Mouse (Mus musculus) MEL (cell line): ENCODE measurements around the gene Sergef. TPM values are rescaled to one million over a fixed set of nuclear protein-coding genes. Genes with fewer than 3 reads are reported as not detected.

Experiments
- DNase-seq: peaks from one replicate; pipeline ENCODE4 v3.0.0; 2011; ENCODE audit warnings: low read depth, low spot score
- H3K27ac ChIP-seq: 2 replicates; pipeline ENCODE4 v1.5.1; 2012; ENCODE audit warnings: low read depth, mild to moderate bottlenecking, control low read depth, low read length, moderate library complexity; ENCODE audit not compliant: control insufficient read depth
- H3K27me3 ChIP-seq, 2 experiments: fragments of 150-350 bp in 1 of 2; sonication (generic) in 1 of 2; 2 replicates each; pipeline ENCODE4 v1.6.1; 2012; ENCODE audit warnings: low read length in 2 of 2, mild to moderate bottlenecking in 2 of 2, improper control_type of control experiment in 1 of 2, moderate library complexity in 1 of 2; ENCODE audit not compliant: insufficient read depth in 2 of 2, control insufficient read depth in 1 of 2
- H3K36me3 ChIP-seq, 2 experiments: 2 replicates each; pipeline ENCODE4 v1.6.1; 2012 to 2014; ENCODE audit warnings: low read length in 2 of 2, improper control_type of control experiment in 1 of 2, inconsistent platforms in 1 of 2, mild to moderate bottlenecking in 1 of 2; ENCODE audit not compliant: insufficient read depth in 2 of 2, control insufficient read depth in 1 of 2
- H3K4me1 ChIP-seq, 2 experiments: fragments of 150-350 bp in 1 of 2; sonication (generic) in 1 of 2; 2 replicates each; pipeline ENCODE4 v1.6.1; 2012; ENCODE audit warnings: low read length in 2 of 2, improper control_type of control experiment in 1 of 2, mild to moderate bottlenecking in 1 of 2; ENCODE audit not compliant: insufficient read depth in 2 of 2, control insufficient read depth in 1 of 2
- H3K4me3 ChIP-seq, 2 experiments: fragments of 150-350 bp in 1 of 2; sonication (generic) in 1 of 2; 2 replicates each; pipeline ENCODE4 v1.5.1; 2012; ENCODE audit warnings: low read depth in 2 of 2, low read length in 2 of 2, mild to moderate bottlenecking in 2 of 2, moderate library complexity in 2 of 2, control low read depth in 1 of 2, improper control_type of control experiment in 1 of 2; ENCODE audit not compliant: control insufficient read depth in 1 of 2, insufficient read depth in 1 of 2
- H3K79me2 ChIP-seq: 2 replicates; pipeline ENCODE4 v1.6.1; 2012; ENCODE audit warnings: mild to moderate bottlenecking, low read length, moderate library complexity; ENCODE audit not compliant: control insufficient read depth, poor library complexity, insufficient read depth
- H3K9ac ChIP-seq: 2 replicates; pipeline ENCODE4 v1.6.1; 2012; ENCODE audit warnings: low read depth, mild to moderate bottlenecking, control low read depth, low read length, moderate library complexity; ENCODE audit not compliant: control insufficient read depth, poor library complexity, severe bottlenecking
- H3K9me3 ChIP-seq: fragments of 150-350 bp; sonication (generic); replicated peaks from 2 replicates; pipeline ENCODE4 v1.6.1; 2012; ENCODE audit warnings: mild to moderate bottlenecking, low read length, improper control_type of control experiment, moderate library complexity; ENCODE audit not compliant: insufficient read depth
- ELF1 ChIP-seq: IDR thresholded peaks from 2 replicates; pipeline ENCODE4 v1.6.1; 2014; ENCODE audit warnings: low read depth, mild to moderate bottlenecking, inconsistent platforms, low read length, improper control_type of control experiment, moderate library complexity
- ETS1 ChIP-seq: IDR thresholded peaks from 2 replicates; pipeline ENCODE4 v1.6.1; 2012; ENCODE audit warnings: low read depth, mild to moderate bottlenecking, inconsistent platforms, low read length, improper control_type of control experiment, moderate library complexity
- JUND ChIP-seq: IDR thresholded peaks from 2 replicates; pipeline ENCODE4 v1.6.1; 2011; ENCODE audit warnings: low read depth, mild to moderate bottlenecking, improper control_type of control experiment, low read length
- KAT2A ChIP-seq: conservative IDR thresholded peaks from 2 replicates; pipeline ENCODE4 v1.6.1; 2012; ENCODE audit warnings: low read depth, low read length, improper control_type of control experiment, inconsistent platforms
- MAX ChIP-seq: IDR thresholded peaks from 2 replicates; pipeline ENCODE4 v1.6.1; 2011; ENCODE audit warnings: low read length, improper control_type of control experiment
- POLR2AphosphoS2 ChIP-seq: IDR thresholded peaks from 2 replicates; pipeline ENCODE4 v1.6.1; 2011; ENCODE audit warnings: low read length, improper control_type of control experiment
- TCF12 ChIP-seq: IDR thresholded peaks from 2 replicates; pipeline ENCODE4 v1.6.1; 2014; ENCODE audit warnings: low read depth, mild to moderate bottlenecking, inconsistent platforms, low read length, improper control_type of control experiment, moderate library complexity
- UBTF ChIP-seq: IDR thresholded peaks from 2 replicates; pipeline ENCODE4 v1.6.1; 2012; ENCODE audit warnings: low read depth, mild to moderate bottlenecking, inconsistent platforms, low read length, improper control_type of control experiment, moderate library complexity, borderline replicate concordance; ENCODE audit not compliant: insufficient read depth
- ZC3H11A ChIP-seq: IDR thresholded peaks from 2 replicates; pipeline ENCODE4 v1.6.1; 2012; ENCODE audit warnings: low read depth, mild to moderate bottlenecking, inconsistent platforms, low read length, improper control_type of control experiment
- ZKSCAN1 ChIP-seq: IDR thresholded peaks from 2 replicates; pipeline ENCODE4 v1.6.1; 2012; ENCODE audit warnings: low read depth, mild to moderate bottlenecking, inconsistent platforms, low read length, improper control_type of control experiment, moderate library complexity
- ZNF384 ChIP-seq: IDR thresholded peaks from 2 replicates; pipeline ENCODE4 v1.6.1; 2012; ENCODE audit warnings: low read depth, mild to moderate bottlenecking, inconsistent platforms, low read length, improper control_type of control experiment
- polyA plus RNA-seq, 2 experiments: library from polyadenylated mRNA; stranded (reverse) in 1 of 2; unstranded in 1 of 2; fragments of >175 nt in 1 of 2; fragments of >200 nt in 1 of 2; gene quantifications; 2 replicates each; pipeline versions ENCODE4 v1.2.1 to v1.2.4; 2012; ENCODE audit warnings: low replicate concordance in 2 of 2, low read depth in 1 of 2; ENCODE audit not compliant: insufficient read length in 2 of 2, insufficient read depth in 1 of 2, missing spikeins in 1 of 2
- total RNA-seq: library from RNA; depleted of rRNA; stranded (reverse); fragments of 300-350 nt; gene quantifications from 2 replicates; pipeline ENCODE4 v1.2.3, GENCODE M21; 2012

The Sergef gene
- total and polyA plus RNA-seq, 3 experiments = 7.6 to 11.7 TPM; not detected in 1

DNA sequence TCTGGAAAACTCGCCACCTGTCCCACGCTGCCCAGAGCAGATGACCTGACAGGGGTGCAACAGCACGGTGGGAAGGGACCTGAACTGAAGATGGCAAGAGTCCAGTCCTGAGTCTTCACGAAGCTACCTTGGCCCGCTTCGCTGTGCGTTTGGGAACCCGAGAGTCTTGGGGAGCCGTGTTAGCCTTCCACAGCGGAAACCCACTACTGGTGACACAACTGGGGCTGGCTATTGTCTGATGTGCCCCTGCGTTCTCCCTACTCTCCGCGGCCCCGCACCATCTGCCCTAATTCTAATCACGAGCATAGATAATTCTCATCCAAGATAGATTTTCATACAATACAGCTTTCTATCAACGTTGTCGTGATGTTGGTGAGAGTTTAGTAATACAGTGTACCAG is 455 bp upstream of the Sergef start:
- Histone ChIP-seq H3K36me3 (no peaks in the 10 kb centered on the region; a peak in 1 of 4 replicates), H3K79me2 (no peaks in the 10 kb centered on the region), H3K9me3 (no peaks in the 10 kb centered on the region), H3K27ac (no peak overlapping the region), H3K9ac (peak overlapping the region; percentile 50), H3K4me3 (peak overlapping the region; percentile 69 to 77), H3K27me3 (no peaks in the 10 kb centered on the region), H3K4me1 (0 out of 4 replicates have a peak, but pooled peaks cover 0 to 8% of the 10 kb centered on the region in 2 experiments)
- no peak for DNase-seq
- no peak for TF ChIP-seq ETS1

- TF ChIP-seq MAX (no peak), KAT2A (no peak), UBTF (no peak), ELF1 (no peak), POLR2AphosphoS2 (no peak)
- DNase-seq = peak; percentile 18
- Histone ChIP-seq H3K4me3 (peak overlapping the region; percentile 69 to 77), H3K79me2 (no peaks in the 10 kb centered on the region), H3K4me1 (0 out of 4 replicates have a peak, but pooled peaks cover 0 to 8% of the 10 kb centered on the region in 2 experiments), H3K27me3 (no peaks in the 10 kb centered on the region), H3K9me3 (no peaks in the 10 kb centered on the region), H3K9ac (peak overlapping the region; percentile 76), H3K36me3 (no peaks in the 10 kb centered on the region), H3K27ac (no peak overlapping the region)
Observed at GRCm38 (mm10) chr7:46638889-46639691, 517 bp downstream of the Sergef start.

- Histone ChIP-seq H3K9ac (no peak overlapping the region), H3K79me2 (no peaks in the 10 kb centered on the region), H3K4me3 (no peak overlapping the region), H3K4me1 (no peaks in the 10 kb centered on the region), H3K27me3 (no peaks in the 10 kb centered on the region), H3K9me3 (no peaks in the 10 kb centered on the region), H3K27ac (no peak overlapping the region), H3K36me3 (peaks cover 0 to under 1% of the 10 kb centered on the region in 2 experiments; a peak in 2 of 4 replicates)
- no peak for DNase-seq
- no peak for TF ChIP-seq ZNF384
- TF ChIP-seq JUND = no peak
- TF ChIP-seq ZKSCAN1 = no peak
- no peak for TF ChIP-seq TCF12
- TF ChIP-seq ZC3H11A = no peak
- no peak for TF ChIP-seq ELF1
Observed at GRCm38 (mm10) chr7:46628375-46628975, 11.1 kb downstream of the Sergef start.
